Mouse (Mus musculus): ENCODE measurements around the gene Cd8a. TPM values are rescaled to one million over a fixed set of nuclear protein-coding genes. Genes with fewer than 3 reads are reported as not detected.

Cd8a gene
- total RNA-seq (2023), result under 1 TPM in 1 of 2 experiments, not detected in 1; 0.13 TPM

GRCm38 (mm10) chr6:71373249-71373775 lies at the start of gene Cd8a:
Gene Cd8a, plus strand, starts transcription at chr6:71373427.

Other genes starting within 250 kb of the Cd8a start
- gene Thnsl2, start 229.0 kb upstream of the Cd8a start, total RNA-seq (2023), result not detected
- not detected for gene Fabp1, start 173.6 kb upstream of the Cd8a start, total RNA-seq (2023)
- 10 to 100 TPM; 34.5 to 36.1 TPM for gene Krcc1, start 101.8 kb upstream of the Cd8a start, total RNA-seq (2023)
- gene Smyd1, start 51.2 kb upstream of the Cd8a start, total RNA-seq (2023), result not detected
- gene Cd8b1, start 50.6 kb upstream of the Cd8a start, total RNA-seq (2023), result not detected
- gene Rmnd5a, start 67.2 kb downstream of the Cd8a start, total RNA-seq (2023), result 10 to 100 TPM; 40.7 to 43.2 TPM
- gene Rnf103, start 120.5 kb downstream of the Cd8a start, total RNA-seq (2023), result 10 to 100 TPM; 11.2 to 12.4 TPM
- gene Chmp3, start 170.4 kb downstream of the Cd8a start, total RNA-seq (2023), result 10 to 100 TPM; 54.0 to 61.7 TPM